Mouse (Mus musculus): ENCODE measurements around the gene Cldn34b3.
"Not testable (repeated sequence)": the region's sequence is repeated elsewhere in the genome, so short reads cannot be mapped to it uniquely, and the experiment has no call there.

Cldn34b3 gene

GRCm38 (mm10) chrX:76264004-76264403 is at the start of gene Cldn34b3:
Gene Cldn34b3 (plus strand): TSS chrX:76264304.
- DNase-seq (ENCODE audit: low read depth, low spot score): not testable (repeated sequence)
